Mouse (Mus musculus): ENCODE data around the gene Cmc2. TPM values are rescaled to one million over a fixed set of nuclear protein-coding genes. Genes with fewer than 3 reads are reported as not detected.

Cmc2 gene
- polyA plus RNA-seq, 1 experiment from 2014 or later = 126 TPM

DNA sequence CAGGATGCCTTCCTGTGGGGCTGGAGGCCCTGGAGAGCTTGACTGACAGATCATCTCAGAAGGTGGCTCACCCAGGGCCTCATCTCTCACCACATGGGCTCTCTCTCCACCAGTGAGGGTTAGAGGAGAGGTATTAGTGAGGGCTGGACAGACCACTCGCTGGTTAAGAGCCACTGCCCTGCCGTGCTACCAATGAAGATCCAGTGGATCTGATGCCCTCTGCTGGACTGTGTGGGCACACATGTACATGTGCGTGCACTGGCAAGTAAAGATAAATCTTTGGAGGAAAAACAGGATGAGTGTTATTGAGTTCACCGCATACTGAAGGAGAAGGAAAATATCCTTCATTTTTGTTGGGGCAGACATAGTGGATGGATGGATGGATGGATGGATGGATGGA is 52.6 kb downstream of the Cmc2 start:
- Histone ChIP-seq H3K9me3 (ENCODE audit: control insufficient read depth, low read length) (no peaks in the 10 kb centered on the region), H3K4me2 (ENCODE audit: low read length) (no peak overlapping the region), H3K4me3 (ENCODE audit: control insufficient read depth in 1 of 2, insufficient read depth in 1 of 2, low read depth in 1 of 2, low read length in 2 of 2) (no peak overlapping the region), H3K4me1 (ENCODE audit: control insufficient read depth in 2 of 2, insufficient read depth in 2 of 2, low read length in 2 of 2) (peaks cover 0 to under 1% of the 10 kb centered on the region in 2 experiments; a peak in 3 of 4 replicates), H3K27me3 (ENCODE audit: control insufficient read depth, insufficient read depth, low read length) (peaks cover 11% of the 10 kb centered on the region), H3K36me3 (ENCODE audit: control insufficient read depth, insufficient read depth, low read length) (no peaks in the 10 kb centered on the region), H3K9ac (ENCODE audit: low read length) (no peak overlapping the region), H3K27ac (replicated peaks in 1 of 2; ENCODE audit: control insufficient read depth in 1 of 2, insufficient read depth in 1 of 2, low read depth in 2 of 2, low read length in 2 of 2) (no peak overlapping the region)
- no peak for ATAC-seq (ENCODE audit: insufficient number of reproducible peaks, insufficient read depth, low FRiP score, low read depth)
- 33% methylated on average over 4 of the region's 4 CpGs for WGBS

DNA sequence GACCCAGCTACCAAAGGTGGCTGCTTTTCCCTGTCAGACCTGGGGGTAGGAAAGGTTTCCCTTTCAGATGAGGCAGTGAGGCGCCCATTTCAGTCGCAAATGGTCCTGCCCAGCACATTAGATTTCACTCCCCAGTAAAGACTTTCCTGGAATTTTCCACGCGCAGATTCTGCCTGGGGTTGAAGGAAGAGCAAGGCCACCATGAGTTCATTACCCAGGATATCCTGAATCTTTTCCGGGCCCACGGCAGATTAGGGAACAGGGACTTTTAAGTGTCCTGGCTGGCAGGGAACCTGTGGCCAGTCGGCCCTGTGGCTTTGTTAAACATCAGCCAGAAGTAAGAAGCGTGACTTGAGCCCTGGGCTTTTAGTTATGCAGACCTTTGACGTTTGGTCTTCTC is 53.9 kb downstream of the Cmc2 start:
- Histone ChIP-seq H3K4me1 (ENCODE audit: control insufficient read depth in 2 of 2, insufficient read depth in 2 of 2, low read length in 2 of 2) (peaks cover 2 to 4% of the 10 kb centered on the region in 2 experiments; a peak in 3 of 4 replicates), H3K36me3 (ENCODE audit: control insufficient read depth, insufficient read depth, low read length) (no peaks in the 10 kb centered on the region), H3K9ac (ENCODE audit: low read length) (no peak overlapping the region), H3K4me3 (ENCODE audit: control insufficient read depth in 1 of 2, insufficient read depth in 1 of 2, low read depth in 1 of 2, low read length in 2 of 2) (no peak overlapping the region), H3K27me3 (ENCODE audit: control insufficient read depth, insufficient read depth, low read length) (peaks cover 14% of the 10 kb centered on the region), H3K4me2 (ENCODE audit: low read length) (no peak overlapping the region), H3K9me3 (ENCODE audit: control insufficient read depth, low read length) (no peaks in the 10 kb centered on the region), H3K27ac (replicated peaks in 1 of 2; ENCODE audit: control insufficient read depth in 1 of 2, insufficient read depth in 1 of 2, low read depth in 2 of 2, low read length in 2 of 2) (no peak overlapping the region)
- no peak for ATAC-seq (ENCODE audit: insufficient number of reproducible peaks, insufficient read depth, low FRiP score, low read depth)
- WGBS = 66% methylated on average over 9 of the region's 9 CpGs

DNA sequence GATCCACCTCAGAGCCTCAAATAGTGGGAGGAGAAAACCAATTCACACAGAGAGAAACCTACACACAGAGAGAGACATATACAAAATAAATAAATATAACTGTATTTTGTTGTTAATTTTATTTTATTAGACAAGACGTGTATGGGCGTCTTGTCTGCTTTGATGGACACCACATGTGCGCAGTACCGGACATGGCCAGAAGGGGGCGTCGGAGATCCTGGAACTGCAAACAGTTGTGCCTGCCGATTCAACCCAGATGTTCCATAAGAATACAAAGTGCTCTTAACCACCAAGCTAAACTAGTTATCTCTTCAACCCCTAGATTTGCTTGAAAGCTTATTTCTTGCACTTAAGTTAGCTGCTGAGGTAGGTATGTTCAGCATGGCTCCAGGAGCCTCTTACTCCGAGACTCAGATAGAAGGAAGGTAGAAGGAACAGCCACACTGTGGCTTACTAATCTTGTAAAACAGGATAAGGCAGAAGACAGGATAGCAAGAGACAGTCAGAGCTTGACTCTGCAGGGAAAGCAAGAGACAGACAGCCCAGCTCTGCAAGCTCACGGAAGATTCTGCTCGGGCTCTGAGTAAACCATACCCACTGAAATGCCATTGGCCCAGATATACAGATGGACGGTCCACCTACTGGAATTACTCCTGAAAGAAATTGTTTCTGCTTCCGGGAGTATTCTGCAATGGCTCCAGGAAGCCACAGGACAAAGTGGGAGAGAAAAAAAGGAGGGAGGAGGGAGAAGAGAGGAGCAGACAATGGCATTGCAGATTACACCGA is 54.9 kb downstream of the Cmc2 start:
- no peak overlapping the region for H3K27ac ChIP-seq (replicated peaks in 1 of 2; ENCODE audit: control insufficient read depth in 1 of 2, insufficient read depth in 1 of 2, low read depth in 2 of 2, low read length in 2 of 2)
- H3K27me3 ChIP-seq (ENCODE audit: control insufficient read depth, insufficient read depth, low read length) = peaks cover 14% of the 10 kb centered on the region
- peaks cover 2 to 4% of the 10 kb centered on the region in 2 experiments; a peak in 2 of 4 replicates for H3K4me1 ChIP-seq (ENCODE audit: control insufficient read depth in 2 of 2, insufficient read depth in 2 of 2, low read length in 2 of 2)
- ATAC-seq (ENCODE audit: insufficient number of reproducible peaks, insufficient read depth, low FRiP score, low read depth) = no peak
- no peak overlapping the region for H3K4me3 ChIP-seq (ENCODE audit: control insufficient read depth in 1 of 2, insufficient read depth in 1 of 2, low read depth in 1 of 2, low read length in 2 of 2)
- no peak overlapping the region for H3K4me2 ChIP-seq (ENCODE audit: low read length)
- WGBS = 58% methylated on average over 13 of the region's 13 CpGs
- no peak overlapping the region for H3K9ac ChIP-seq (ENCODE audit: low read length)
- no peaks in the 10 kb centered on the region for H3K36me3 ChIP-seq (ENCODE audit: control insufficient read depth, insufficient read depth, low read length)
- no peaks in the 10 kb centered on the region for H3K9me3 ChIP-seq (ENCODE audit: control insufficient read depth, low read length)

- no peak overlapping the region for H3K9ac ChIP-seq (ENCODE audit: low read length)
- no peak overlapping the region for H3K4me2 ChIP-seq (ENCODE audit: low read length)
- H3K9me3 ChIP-seq (ENCODE audit: control insufficient read depth, low read length) = no peaks in the 10 kb centered on the region
- 85% methylated on average over 3 of the region's 3 CpGs for WGBS
- no peak overlapping the region for H3K27ac ChIP-seq (replicated peaks in 1 of 2; ENCODE audit: control insufficient read depth in 1 of 2, insufficient read depth in 1 of 2, low read depth in 2 of 2, low read length in 2 of 2)
- H3K4me3 ChIP-seq (ENCODE audit: control insufficient read depth in 1 of 2, insufficient read depth in 1 of 2, low read depth in 1 of 2, low read length in 2 of 2) = no peak overlapping the region
- no peaks in the 10 kb centered on the region for H3K36me3 ChIP-seq (ENCODE audit: control insufficient read depth, insufficient read depth, low read length)
- H3K27me3 ChIP-seq (ENCODE audit: control insufficient read depth, insufficient read depth, low read length) = peaks cover 14% of the 10 kb centered on the region
- peaks cover 2 to 4% of the 10 kb centered on the region in 2 experiments; a peak in 2 of 4 replicates for H3K4me1 ChIP-seq (ENCODE audit: control insufficient read depth in 2 of 2, insufficient read depth in 2 of 2, low read length in 2 of 2)
- no peak for ATAC-seq (ENCODE audit: insufficient number of reproducible peaks, insufficient read depth, low FRiP score, low read depth)
These were observed 56.7 kb downstream of the Cmc2 start for GRCm38 (mm10) chr8:116864514-116864913.

- no peak for ATAC-seq (ENCODE audit: insufficient number of reproducible peaks, insufficient read depth, low FRiP score, low read depth)
- H3K27me3 ChIP-seq (ENCODE audit: control insufficient read depth, insufficient read depth, low read length) = peaks cover 14% of the 10 kb centered on the region
- no peaks in the 10 kb centered on the region for H3K36me3 ChIP-seq (ENCODE audit: control insufficient read depth, insufficient read depth, low read length)
- 48% methylated on average over 9 of the region's 9 CpGs for WGBS
- no peak overlapping the region for H3K4me3 ChIP-seq (ENCODE audit: control insufficient read depth in 1 of 2, insufficient read depth in 1 of 2, low read depth in 1 of 2, low read length in 2 of 2)
- H3K9ac ChIP-seq (ENCODE audit: low read length) = no peak overlapping the region
- no peaks in the 10 kb centered on the region for H3K9me3 ChIP-seq (ENCODE audit: control insufficient read depth, low read length)
- no peak overlapping the region for H3K27ac ChIP-seq (replicated peaks in 1 of 2; ENCODE audit: control insufficient read depth in 1 of 2, insufficient read depth in 1 of 2, low read depth in 2 of 2, low read length in 2 of 2)
- H3K4me1 ChIP-seq (ENCODE audit: control insufficient read depth in 2 of 2, insufficient read depth in 2 of 2, low read length in 2 of 2) = peaks cover 2 to 4% of the 10 kb centered on the region in 2 experiments; a peak in 2 of 4 replicates
- no peak overlapping the region for H3K4me2 ChIP-seq (ENCODE audit: low read length)
These were observed 57.2 kb downstream of the Cmc2 start for GRCm38 (mm10) chr8:116864022-116864387.

- 3% methylated on average over 29 of the region's 30 CpGs for WGBS
- Histone ChIP-seq H3K4me3 (ENCODE audit: control insufficient read depth in 1 of 2, insufficient read depth in 1 of 2, low read depth in 1 of 2, low read length in 2 of 2) (peak overlapping the region; percentile 34 to 42), H3K4me1 (ENCODE audit: control insufficient read depth in 2 of 2, insufficient read depth in 2 of 2, low read length in 2 of 2) (peaks cover 2 to 4% of the 10 kb centered on the region in 2 experiments; a peak in 2 of 4 replicates), H3K27ac (replicated peaks in 1 of 2; ENCODE audit: control insufficient read depth in 1 of 2, insufficient read depth in 1 of 2, low read depth in 2 of 2, low read length in 2 of 2) (no peak overlapping the region), H3K9ac (ENCODE audit: low read length) (peak overlapping the region; percentile 52), H3K36me3 (ENCODE audit: control insufficient read depth, insufficient read depth, low read length) (no peaks in the 10 kb centered on the region), H3K27me3 (ENCODE audit: control insufficient read depth, insufficient read depth, low read length) (peaks cover 14% of the 10 kb centered on the region), H3K4me2 (ENCODE audit: low read length) (peak overlapping the region; percentile 71), H3K9me3 (ENCODE audit: control insufficient read depth, low read length) (no peaks in the 10 kb centered on the region)
- ATAC-seq (ENCODE audit: insufficient number of reproducible peaks, insufficient read depth, low FRiP score, low read depth) = no peak
These were observed 57.8 kb downstream of the Cmc2 start for GRCm38 (mm10) chr8:116863357-116864021.

DNA sequence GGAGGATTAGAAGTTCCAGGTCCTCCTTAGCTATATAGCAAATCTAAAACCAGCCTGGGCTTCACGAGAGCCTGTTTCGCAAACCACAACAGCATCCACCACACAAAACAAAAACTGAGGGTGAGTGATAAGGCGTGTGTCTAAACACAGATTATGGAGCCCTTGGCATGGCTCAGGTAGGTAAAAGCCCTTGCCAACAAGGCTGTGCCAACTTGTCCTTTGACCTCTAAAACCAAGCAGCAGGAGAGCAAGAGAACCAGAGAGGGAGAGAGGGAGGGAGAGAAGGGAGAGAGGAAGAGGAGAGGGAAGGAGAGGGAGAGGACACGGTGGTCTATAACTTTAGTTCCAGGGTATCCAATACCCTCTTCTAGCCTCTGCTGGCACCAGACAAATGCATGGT is 59.1 kb downstream of the Cmc2 start:
- peaks cover 2 to 4% of the 10 kb centered on the region in 2 experiments; a peak in 2 of 4 replicates for H3K4me1 ChIP-seq (ENCODE audit: control insufficient read depth in 2 of 2, insufficient read depth in 2 of 2, low read length in 2 of 2)
- no peak overlapping the region for H3K27ac ChIP-seq (replicated peaks in 1 of 2; ENCODE audit: control insufficient read depth in 1 of 2, insufficient read depth in 1 of 2, low read depth in 2 of 2, low read length in 2 of 2)
- H3K36me3 ChIP-seq (ENCODE audit: control insufficient read depth, insufficient read depth, low read length) = no peaks in the 10 kb centered on the region
- H3K9me3 ChIP-seq (ENCODE audit: control insufficient read depth, low read length) = no peaks in the 10 kb centered on the region; the same call in 1 of the 2 replicates
- no peak overlapping the region for H3K4me3 ChIP-seq (ENCODE audit: control insufficient read depth in 1 of 2, insufficient read depth in 1 of 2, low read depth in 1 of 2, low read length in 2 of 2)
- H3K4me2 ChIP-seq (ENCODE audit: low read length) = no peak overlapping the region
- H3K9ac ChIP-seq (ENCODE audit: low read length) = no peak overlapping the region
- ATAC-seq (ENCODE audit: insufficient number of reproducible peaks, insufficient read depth, low FRiP score, low read depth) = no peak
- 82% methylated on average over 4 of the region's 4 CpGs for WGBS
- H3K27me3 ChIP-seq (ENCODE audit: control insufficient read depth, insufficient read depth, low read length) = peaks cover 14% of the 10 kb centered on the region
